Mouse (Mus musculus) spleen, postnatal 10 days (tissue): ENCODE measurements around the gene Tex101.
"Not testable (repeated sequence)": the region's sequence is repeated elsewhere in the genome, so short reads cannot be mapped to it uniquely, and the experiment has no call there.

Source experiments
- DNase-seq, 2 experiments: peaks; one replicate each; pipeline ENCODE4 v3.0.0; 2021 to 2022; ENCODE audit warnings: low spot score in 2 of 2

The Tex101 gene

GRCm38 (mm10) chr7:24636264-24636663 lies 40.2 kb downstream of the Tex101 start, which contains the start of gene Lypd3:
Lypd3 (plus strand) TSS chr7:24636550.
- no peak for DNase-seq

DNA sequence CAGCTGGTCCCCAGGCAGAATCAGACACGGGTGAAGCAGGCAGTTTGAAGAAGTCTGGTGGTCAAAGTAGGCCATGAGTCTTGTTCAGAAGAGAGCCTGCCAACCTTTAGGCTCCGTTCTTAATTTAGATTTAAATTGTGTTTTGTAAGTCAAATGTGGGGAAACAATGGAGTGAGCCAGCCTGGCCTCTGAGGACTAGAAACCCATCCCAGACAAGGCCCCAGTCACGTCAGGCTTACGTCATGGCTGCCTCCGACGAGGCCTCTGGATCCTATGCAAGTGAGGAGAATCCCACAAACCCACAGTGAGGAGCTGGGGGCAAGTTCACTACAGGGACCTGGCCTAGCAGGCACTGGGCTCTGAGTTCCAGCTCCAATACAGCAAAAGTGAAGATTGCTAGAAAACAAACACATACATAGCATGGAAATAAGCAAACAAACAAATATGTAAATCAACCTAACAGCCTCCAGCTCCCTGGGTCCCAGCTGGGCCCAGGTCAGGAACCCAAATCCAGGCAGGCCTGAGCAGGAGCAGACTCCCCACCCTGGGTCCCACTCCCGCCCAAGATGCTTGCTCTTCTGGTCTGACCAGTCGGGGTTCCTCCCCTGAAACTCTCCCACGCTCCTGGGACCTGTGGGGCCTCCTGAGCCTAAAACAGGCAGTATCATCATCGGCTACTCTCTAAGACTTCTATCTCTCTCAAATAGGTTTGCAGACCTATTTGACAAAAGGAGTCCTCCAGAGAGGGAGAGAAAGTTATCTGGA lies 46.2 kb downstream of the Tex101 start:
- DNase-seq = no peak

DNA sequence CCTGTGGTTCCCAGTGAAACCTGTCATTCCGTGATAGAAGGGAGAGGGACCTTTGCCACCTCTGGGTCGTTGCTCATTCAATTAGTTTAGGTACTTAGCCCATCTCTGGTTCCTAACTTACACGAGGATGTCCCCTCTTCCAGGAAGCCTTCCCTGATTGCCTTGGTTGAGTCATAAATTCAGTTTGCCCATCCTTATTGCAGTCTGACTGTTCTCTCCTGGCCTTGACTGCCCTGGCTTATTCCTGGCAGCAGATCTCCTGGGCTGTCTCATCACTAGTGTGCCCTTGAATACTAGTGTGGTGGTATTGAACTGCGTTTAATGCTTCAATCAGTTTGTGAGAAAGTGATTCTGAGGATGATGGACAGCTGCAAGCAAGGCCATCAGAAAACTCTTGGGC lies 46.8 kb downstream of the Tex101 start:
- DNase-seq = no peak

DNA sequence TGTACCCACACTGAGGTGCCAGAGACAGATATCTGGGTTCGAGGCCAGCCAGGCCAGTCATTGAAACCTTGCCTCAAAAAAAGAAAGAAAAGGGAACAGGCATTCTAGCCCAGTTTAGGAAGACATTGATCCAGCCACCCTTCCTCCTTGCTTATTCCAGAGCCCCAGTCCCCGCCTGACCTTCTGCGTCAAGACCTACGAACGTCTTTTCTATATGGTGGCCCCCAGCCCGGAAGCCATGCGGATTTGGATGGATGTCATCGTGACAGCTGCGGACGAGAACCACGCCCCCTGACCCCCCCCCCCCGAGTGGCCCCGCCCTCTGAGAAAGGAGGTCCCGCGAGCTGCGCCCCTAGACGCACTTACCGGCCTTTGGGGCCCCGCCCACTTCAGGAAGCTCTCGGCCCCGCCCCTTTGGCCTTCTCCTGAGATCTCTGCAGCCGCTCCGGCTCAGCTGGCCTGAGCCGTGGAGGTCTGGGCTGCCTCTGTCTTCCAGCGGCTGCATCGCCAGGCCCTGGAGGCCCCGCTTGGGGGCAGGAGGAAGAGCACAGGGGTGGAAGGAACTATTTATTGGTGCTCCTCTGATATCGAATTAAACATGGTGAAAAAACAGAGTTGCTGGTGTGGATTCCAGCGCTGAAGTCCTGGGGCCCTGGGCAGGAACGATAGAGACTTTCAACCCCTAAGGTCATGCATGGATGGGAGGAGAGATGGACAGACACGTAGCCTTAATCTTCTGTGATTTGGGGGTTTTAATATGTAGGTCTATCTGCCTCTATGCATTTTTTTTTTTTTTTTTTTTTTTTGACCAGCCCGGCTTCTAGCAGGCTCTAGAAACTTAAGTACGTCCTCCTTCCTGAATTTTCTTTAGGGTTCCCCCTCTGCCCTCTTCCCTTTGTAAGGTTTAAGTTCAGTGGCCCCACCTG lies 47.5 kb downstream of the Tex101 start:
- DNase-seq = peak; percentile 57 to 86

GRCm38 (mm10) chr7:24622967-24623366 lies 53.5 kb downstream of the Tex101 start:
- no peak for DNase-seq

DNA sequence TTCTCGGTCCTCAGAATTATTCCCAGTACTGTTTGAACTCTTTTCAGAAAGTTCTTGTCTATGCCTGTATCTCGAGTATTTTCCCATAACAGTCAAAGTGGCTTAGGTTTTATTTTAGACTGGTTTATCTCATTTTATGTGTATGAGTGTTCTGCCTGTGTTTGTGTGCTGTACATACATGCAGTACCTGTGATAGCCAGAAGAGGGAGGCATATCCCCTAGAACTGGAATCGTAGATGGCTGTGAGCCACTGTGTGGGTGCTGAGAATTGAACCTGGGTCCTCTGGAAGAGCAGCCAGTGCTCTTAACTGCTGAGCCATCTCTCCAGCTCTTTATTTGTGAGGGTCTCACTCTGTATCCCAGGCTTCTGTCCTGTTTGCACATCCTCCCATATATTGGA lies 55.3 kb downstream of the Tex101 start:
- DNase-seq = no peak

DNA sequence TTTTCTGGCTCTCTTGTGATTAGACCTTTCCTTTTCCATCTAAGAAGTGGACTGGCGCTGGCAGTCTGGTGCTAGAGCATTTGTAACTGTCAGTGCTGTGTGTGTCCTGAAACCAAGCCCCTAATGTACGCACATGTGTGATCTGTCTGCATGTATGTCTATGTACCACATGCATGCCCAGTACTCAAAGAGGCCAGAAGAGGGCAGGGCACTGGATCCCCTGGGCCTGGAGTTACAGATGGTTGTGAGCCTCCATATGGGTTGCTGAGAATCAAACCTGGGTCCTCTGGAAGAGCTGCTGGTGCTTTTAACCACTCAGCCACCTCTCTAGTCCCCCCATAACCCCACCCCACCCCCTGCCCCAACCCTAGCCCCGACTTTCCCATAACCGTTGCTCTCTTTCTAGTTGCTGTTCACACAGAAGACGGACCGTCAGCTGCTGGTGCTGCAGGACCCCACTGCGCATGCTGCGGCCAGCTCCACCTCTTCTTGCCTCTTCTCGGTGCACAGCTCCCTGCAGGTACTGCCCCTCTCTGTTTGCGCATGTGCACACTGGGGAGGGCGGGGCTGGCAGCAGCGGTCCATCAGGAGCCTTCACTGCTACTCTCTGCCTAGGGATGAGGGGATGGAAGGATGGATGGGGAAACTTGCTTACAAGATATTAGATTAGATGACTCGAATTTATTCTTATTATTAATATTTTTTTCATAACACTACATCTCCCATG lies 56.6 kb downstream of the Tex101 start:
- no peak for DNase-seq

- not testable (repeated sequence) for DNase-seq
Observed at GRCm38 (mm10) chr7:24618374-24618773, 58.1 kb downstream of the Tex101 start.
